Mouse (Mus musculus) testis, adult 2 months (tissue): Measurements from ENCODE around the gene Pou3f3.

Experiments used
- CTCF ChIP-seq: fragments of 200-500 bp; IDR thresholded peaks from 2 replicates; pipeline ENCODE4 v1.5.1; 2012; ENCODE audit warnings: low read depth, mild to moderate bottlenecking, inconsistent platforms, low read length, moderate library complexity; ENCODE audit not compliant: control insufficient read depth, insufficient read depth, insufficient replicate concordance
- POLR2A ChIP-seq: fragments of 200-500 bp; IDR thresholded peaks from 2 replicates; pipeline ENCODE4 v1.6.1; 2012; ENCODE audit warnings: low read depth, mild to moderate bottlenecking, inconsistent platforms, low read length, moderate library complexity; ENCODE audit not compliant: control insufficient read depth

DNA sequence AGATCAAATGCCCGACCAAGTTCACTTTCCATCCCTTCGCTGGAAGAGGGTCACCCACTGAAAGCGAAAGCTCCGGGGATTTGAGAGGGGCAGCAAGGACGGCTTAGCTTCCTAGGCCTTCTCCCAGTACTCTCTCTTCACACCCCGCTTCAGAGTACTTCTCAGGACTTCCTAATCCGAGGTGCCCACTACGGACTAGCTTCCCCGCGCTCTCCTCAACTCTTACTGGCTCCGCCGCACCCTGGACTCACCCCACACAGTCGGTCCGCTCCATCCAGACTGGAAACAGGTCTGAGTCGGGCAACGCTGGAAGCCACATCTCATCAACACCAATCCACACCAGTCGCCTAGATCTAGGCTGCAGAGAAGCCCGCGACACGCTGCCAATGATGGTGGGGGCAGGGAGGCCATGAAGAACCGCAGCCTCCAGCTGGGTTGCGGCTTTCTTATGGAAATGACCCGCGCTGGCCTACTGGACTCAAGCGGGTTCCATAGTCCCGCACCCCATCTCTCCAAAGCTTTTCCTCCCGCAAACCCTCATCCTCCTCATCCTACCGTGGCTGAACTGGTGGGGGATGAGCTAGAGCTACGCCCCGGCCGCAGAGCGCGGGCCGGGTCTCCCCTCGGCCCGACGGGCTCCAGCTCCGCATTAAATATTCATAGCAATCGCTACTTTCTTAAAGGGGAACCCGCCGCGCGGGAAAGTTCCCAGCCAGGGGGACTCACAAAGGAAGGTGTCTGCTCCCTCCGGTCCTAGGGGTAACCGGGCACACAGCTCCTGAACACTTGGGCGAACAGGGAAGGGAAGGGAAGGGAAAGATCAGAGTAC is 17.8 kb downstream of the Pou3f3 start:
- TF ChIP-seq CTCF (no peak), POLR2A (no peak)
